Mouse (Mus musculus): ENCODE measurements around the gene Gm11127.

GRCm38 (mm10) chr17:36028879-36029619, 29.1 kb downstream of the Gm11127 start:
- TF ChIP-seq CTCF (IDR thresholded peaks at IDR 0.05; ENCODE audit: low read depth) (no peak), EP300 (IDR thresholded peaks at IDR 0.05; ENCODE audit: low read depth) (no peak)

Data from liver, embryonic 14.5 days (tissue).